Comparison of ENCODE assay signal across 15 mouse cellular contexts in genomic region chr11:55387576-55387975, GRCm38 (mm10). TPM values are rescaled to one million over a fixed set of nuclear protein-coding genes. Genes with fewer than 3 reads are reported as not detected.
A peak's percentile ranks its signal among the peaks of the same experiment; 100 is the strongest.
DNase-seq lines count a peak whose midpoint lies in the region; ATAC-seq and TF ChIP-seq lines count a peak whose summit lies in the region.
"Had no signal": no experiment of that assay in that cellular context is flagged by ENCODE, and none has a peak within 500 bp of the region (broad histone marks: within the 10 kb centered on the region; RNA-seq: fewer than 3 reads in every experiment).

No protein-coding gene starts in this region.

- no peak overlapping the region for H3K4me2 ChIP-seq in kidney, postnatal 0 days (ENCODE audit: low read length)
- H3K4me2 ChIP-seq in midbrain, embryonic 16.5 days (ENCODE audit: low read length): peak overlapping the region; percentile 33; the same call in 1 of the 2 replicates

- ATAC-seq in kidney, postnatal 0 days (replicated peaks; ENCODE audit: low FRiP score, low read depth): no peak; the same call in 1 of the 2 replicates
- no peak for ATAC-seq in midbrain, embryonic 16.5 days

- H3K27ac ChIP-seq in kidney, postnatal 0 days: no peak overlapping the region
- no peak overlapping the region for H3K27ac ChIP-seq in kidney, adult 2 months (ENCODE audit: insufficient read depth, low read depth, low read length)
- no peak overlapping the region for H3K27ac ChIP-seq in midbrain, embryonic 16.5 days (ENCODE audit: low read length)
- H3K27ac ChIP-seq: liver, embryonic 14.5 days; stomach, postnatal 0 days had no signal

- no peak for TF ChIP-seq CTCF in kidney, postnatal 0 days (IDR thresholded peaks at IDR 0.05; ENCODE audit: low read depth)
- no peak for TF ChIP-seq CTCF in kidney, adult 2 months (conservative IDR thresholded peaks at IDR 0.05; ENCODE audit: insufficient read depth, insufficient read length, low read depth, low read length)

- peak; percentile 30 for DNase-seq in embryo, embryonic 10 days (ENCODE audit: low spot score)
- DNase-seq in embryo, embryonic 9.5 days (ENCODE audit: extremely low spot score): no peak
- DNase-seq in kidney, postnatal 0 days (ENCODE audit: low spot score): peak; percentile 61
- DNase-seq in kidney, adult 2 months: no peak
- peak; percentile 37 for DNase-seq in embryo, embryonic 11 days
- no peak for DNase-seq in cerebellum, postnatal 14 days
- DNase-seq in adrenal gland, postnatal 36 days: no peak
- DNase-seq: cerebellum, postnatal 10 days; gastrocnemius, postnatal 14 days had no signal

- H3K4me3 ChIP-seq in kidney, postnatal 0 days (replicated peaks; ENCODE audit: low read depth, low read length): no peak overlapping the region
- H3K4me3 ChIP-seq in kidney, adult 2 months (ENCODE audit: insufficient read depth, low read depth, low read length): no peak overlapping the region
- no peak overlapping the region for H3K4me3 ChIP-seq in midbrain, embryonic 16.5 days (ENCODE audit: low read depth, low read length)
- H3K4me3 ChIP-seq: erythroblast, embryonic 14.5 days; megakaryocyte, embryonic 14.5 days had no signal

- H3K27me3 ChIP-seq in kidney, postnatal 0 days (ENCODE audit: insufficient read depth, low read length): no peaks in the 10 kb centered on the region
- H3K27me3 ChIP-seq in kidney, adult 2 months (replicated peaks; ENCODE audit: control insufficient read depth, insufficient read depth, low read length): no peaks in the 10 kb centered on the region
- H3K27me3 ChIP-seq in midbrain, embryonic 16.5 days (ENCODE audit: control insufficient read depth, insufficient read depth, low read depth, low read length): no peaks in the 10 kb centered on the region

- no peaks in the 10 kb centered on the region for H3K9me3 ChIP-seq in kidney, postnatal 0 days (replicated peaks; ENCODE audit: low read length)
- H3K9me3 ChIP-seq in midbrain, embryonic 16.5 days (replicated peaks; ENCODE audit: control insufficient read depth, low read length, poor library complexity, severe bottlenecking): no peaks in the 10 kb centered on the region

- H3K4me1 ChIP-seq in kidney, postnatal 0 days (replicated peaks; ENCODE audit: insufficient read depth, low read length): no peaks in the 10 kb centered on the region
- no peaks in the 10 kb centered on the region for H3K4me1 ChIP-seq in kidney, adult 2 months (ENCODE audit: control insufficient read depth, insufficient read depth, low read length)
- H3K4me1 ChIP-seq in midbrain, embryonic 16.5 days (ENCODE audit: control insufficient read depth, insufficient read depth, low read length): no peaks in the 10 kb centered on the region

- no peak for TF ChIP-seq POLR2A in kidney, adult 2 months (IDR thresholded peaks at IDR 0.05; ENCODE audit: low read depth, low read length)

- H3K36me3 ChIP-seq in kidney, postnatal 0 days (ENCODE audit: insufficient read depth, low read length): no peaks in the 10 kb centered on the region
- H3K36me3 ChIP-seq in kidney, adult 2 months (ENCODE audit: control insufficient read depth, insufficient read depth, low read length): no peaks in the 10 kb centered on the region
- no peaks in the 10 kb centered on the region for H3K36me3 ChIP-seq in midbrain, embryonic 16.5 days (ENCODE audit: control insufficient read depth, insufficient read depth, low read length)

- 48% methylated on average over 8 of the region's 8 CpGs for WGBS in kidney, postnatal 0 days
- 43% methylated on average over 8 of the region's 8 CpGs for WGBS in kidney, adult 2 months
- 76% methylated on average over 8 of the region's 8 CpGs for WGBS in midbrain, embryonic 16.5 days

- H3K9ac ChIP-seq in kidney, postnatal 0 days (ENCODE audit: low read depth, low read length): no peak overlapping the region
- no peak overlapping the region for H3K9ac ChIP-seq in midbrain, embryonic 16.5 days (ENCODE audit: low read depth, low read length)
- H3K9ac ChIP-seq: liver, embryonic 14.5 days had no signal

RNA-seq across cellular contexts. Expression of gene Sparc, which starts 35.4 kb away (rescaled TPM):
- polyA plus RNA-seq in kidney, postnatal 0 days (2015; fragmentation: Nextera tagmentation; extraction: Ambion mirVana): 1,281 and 1,429 TPM in 2 replicates
- 585 and 720 TPM in 2 replicates for polyA plus RNA-seq in kidney, adult 2 months (2012; rRNA removed)
- polyA plus RNA-seq in midbrain, embryonic 16.5 days (2015; fragmentation: Nextera tagmentation; extraction: Ambion mirVana): 426 and 452 TPM in 2 replicates
- total RNA-seq in adrenal gland, postnatal 36 days (2021): 1,000 to 10,000 TPM; 2,443 to 3,326 TPM

RNA-seq across cellular contexts. Expression of gene Fat2, which starts 51.2 kb away (rescaled TPM):
- 0.05 and 0.08 TPM in 2 replicates for polyA plus RNA-seq in kidney, postnatal 0 days (2015; fragmentation: Nextera tagmentation; extraction: Ambion mirVana)
- 0.06 and 0.11 TPM in 2 replicates for polyA plus RNA-seq in kidney, adult 2 months (2012; rRNA removed)
- 0.07 and 0.08 TPM in 2 replicates for polyA plus RNA-seq in midbrain, embryonic 16.5 days (2015; fragmentation: Nextera tagmentation; extraction: Ambion mirVana)
- under 1 TPM; 0.07 TPM for total RNA-seq in adrenal gland, postnatal 36 days (2021)
- polyA plus RNA-seq: erythroblast, embryonic 14.5 days; heart, embryonic 14.5 days had no signal

Comparison
In these comparisons a context has a peak if more than half of its experiments do, and no peak if none do; other contexts are left out.
1. DNase-seq: peak in embryo, embryonic 10 days (single experiment), kidney, postnatal 0 days (single experiment) and embryo, embryonic 11 days (single experiment); none in embryo, embryonic 9.5 days (single experiment), kidney, adult 2 months (single experiment), cerebellum, postnatal 14 days (0 of 2) and adrenal gland, postnatal 36 days (0 of 2).